Mouse (Mus musculus) myocyte (in vitro differentiated cells): ENCODE data around the gene Inhbe. TPM values are rescaled to one million over a fixed set of nuclear protein-coding genes. Genes with fewer than 3 reads are reported as not detected.

ENCODE experiments used
- H3K27me3 ChIP-seq: one replicate; pipeline ENCODE4 v1.6.1; 2011; ENCODE audit not compliant: control insufficient read depth, insufficient read depth, insufficient read length
- H3K36me3 ChIP-seq: one replicate; pipeline ENCODE4 v1.6.1; 2011; ENCODE audit not compliant: control insufficient read depth, insufficient read depth
- H3K4me2 ChIP-seq: one replicate; pipeline ENCODE4 v1.6.1; 2011; ENCODE audit warnings: low read depth, control low read depth
- H3K4me3 ChIP-seq: one replicate; pipeline ENCODE4 v1.5.1; 2011; ENCODE audit warnings: mild to moderate bottlenecking, control low read depth, moderate library complexity
- H3K79me2 ChIP-seq: one replicate; pipeline ENCODE4 v1.6.1; 2011; ENCODE audit not compliant: control insufficient read depth, insufficient read depth
- H3ac ChIP-seq: one replicate; pipeline ENCODE4 v1.6.1; 2011; ENCODE audit not compliant: control insufficient read depth, insufficient read length
- CEBPB ChIP-seq: IDR thresholded peaks from 2 replicates; pipeline ENCODE4 v1.6.1; 2011; ENCODE audit warnings: mild to moderate bottlenecking, moderate library complexity; ENCODE audit not compliant: poor library complexity, insufficient read depth, severe bottlenecking
- E2F4 ChIP-seq: IDR thresholded peaks from one replicate; pipeline ENCODE4 v1.6.1; 2011; ENCODE audit warnings: mild to moderate bottlenecking, control low read depth, moderate library complexity; ENCODE audit not compliant: insufficient read depth
- MAX ChIP-seq: IDR thresholded peaks from one replicate; pipeline ENCODE4 v1.6.1; 2011; ENCODE audit warnings: low read depth, mild to moderate bottlenecking, control low read depth
- MYOD1 ChIP-seq, 3 experiments: IDR thresholded peaks; one replicate each; pipeline ENCODE4 v1.6.1; 2011; ENCODE audit warnings: control low read depth in 2 of 3, low read depth in 2 of 3, mild to moderate bottlenecking in 2 of 3, moderate library complexity in 1 of 3; ENCODE audit not compliant: insufficient read length in 2 of 3, control insufficient read depth in 1 of 3
- MYOG ChIP-seq, 3 experiments: IDR thresholded peaks; one replicate each; pipeline ENCODE4 v1.6.1; 2011; ENCODE audit warnings: control low read depth in 2 of 3, low read depth in 2 of 3, mild to moderate bottlenecking in 2 of 3; ENCODE audit not compliant: insufficient read length in 2 of 3, control insufficient read depth in 1 of 3, insufficient read depth in 1 of 3
- POLR2AphosphoS2 ChIP-seq: IDR thresholded peaks from one replicate; pipeline ENCODE4 v1.6.1; 2011; ENCODE audit warnings: low read depth, control low read depth; ENCODE audit not compliant: insufficient read length
- REST ChIP-seq: IDR thresholded peaks from one replicate; pipeline ENCODE4 v1.6.1; 2011; ENCODE audit warnings: mild to moderate bottlenecking, control low read depth, moderate library complexity; ENCODE audit not compliant: insufficient read depth, insufficient read length
- SRF ChIP-seq: IDR thresholded peaks from one replicate; pipeline ENCODE4 v1.6.1; 2011; ENCODE audit warnings: low read depth; ENCODE audit not compliant: control insufficient read depth, insufficient read length
- TCF12 ChIP-seq: IDR thresholded peaks from one replicate; pipeline ENCODE4 v1.6.1; 2011; ENCODE audit warnings: mild to moderate bottlenecking, control low read depth; ENCODE audit not compliant: poor library complexity, insufficient read depth, severe bottlenecking
- TCF3 ChIP-seq: IDR thresholded peaks from one replicate; pipeline ENCODE4 v1.6.1; 2011; ENCODE audit warnings: low read depth, control low read depth; ENCODE audit not compliant: insufficient read length
- USF1 ChIP-seq: IDR thresholded peaks from one replicate; pipeline ENCODE4 v1.6.1; 2011; ENCODE audit warnings: low read depth, mild to moderate bottlenecking, control low read depth, moderate library complexity
- polyA plus RNA-seq: library from polyadenylated mRNA; unstranded; fragments of >200 nt; fragmentation: generic; extraction: Trizol; gene quantifications from one replicate; pipeline ENCODE4 v1.2.1, GENCODE M21; 2012; ENCODE audit warnings: missing spikeins

Inhbe gene
- polyA plus RNA-seq, 1 experiment: 0.10 TPM

GRCm38 (mm10) chr10:127339683-127340576 lies 14.3 kb downstream of the Inhbe start:
- Histone ChIP-seq H3ac (no peak overlapping the region), H3K36me3 (no peaks in the 10 kb centered on the region), H3K4me2 (peak overlapping the region; percentile 100), H3K4me3 (peak overlapping the region; percentile 37), H3K79me2 (no peaks in the 10 kb centered on the region), H3K27me3 (no peaks in the 10 kb centered on the region)
- TF ChIP-seq POLR2AphosphoS2 (no peak), TCF3 (no peak), E2F4 (no peak), SRF (no peak)

DNA sequence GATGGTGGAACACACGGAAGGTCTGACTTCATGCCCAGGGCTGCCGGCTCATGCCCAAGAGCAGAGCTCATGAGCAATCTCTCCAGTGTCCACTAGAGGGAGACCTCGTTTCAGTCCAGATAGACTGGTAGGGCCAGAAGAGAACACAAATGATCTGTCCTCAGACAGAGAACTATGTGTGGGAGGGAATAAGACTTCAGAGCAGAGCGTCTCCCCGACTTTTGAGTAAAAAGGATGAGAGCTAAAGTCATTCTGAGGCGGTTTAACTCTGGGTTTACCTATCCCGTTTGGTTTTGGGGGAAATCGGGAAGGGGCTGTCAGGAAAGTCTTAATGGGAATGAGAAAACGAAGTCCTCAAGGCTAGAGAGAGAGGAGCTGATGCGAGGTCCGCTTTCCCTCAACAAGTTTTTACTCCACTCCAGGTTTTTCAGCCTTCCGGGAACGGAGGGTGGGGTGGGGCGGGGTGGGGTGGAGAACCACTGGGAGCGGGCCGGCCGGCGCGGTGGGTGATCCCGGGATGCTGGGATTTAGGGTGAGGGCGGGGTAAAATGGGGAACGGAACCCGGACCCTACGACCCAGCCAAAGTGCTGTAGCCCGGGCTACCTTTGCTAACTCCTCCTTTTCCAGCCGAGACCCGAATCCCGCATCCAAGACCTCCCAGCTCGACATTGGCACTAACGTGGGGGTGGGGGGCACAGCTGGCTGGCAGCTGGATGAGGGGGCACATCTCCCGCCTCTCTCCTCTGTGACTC lies 15.1 kb downstream of the Inhbe start:
- peak overlapping the region; percentile 37 for H3K4me3 ChIP-seq

GRCm38 (mm10) chr10:127337536-127338099 lies 16.6 kb downstream of the Inhbe start:
- H3K27me3 ChIP-seq: no peaks in the 10 kb centered on the region
- H3K4me2 ChIP-seq: no peak overlapping the region
- no peak overlapping the region for H3ac ChIP-seq

More for the DNA sequence above, 15.1 kb downstream of the Inhbe start:
- no peaks in the 10 kb centered on the region for H3K27me3 ChIP-seq
- no peaks in the 10 kb centered on the region for H3K36me3 ChIP-seq
- no peak for TF ChIP-seq USF1
- TF ChIP-seq MYOG (IDR thresholded peaks at IDR 0.05; ENCODE audit: control insufficient read depth in 1 of 3, insufficient read depth in 1 of 3, insufficient read length in 2 of 3, low read depth in 2 of 3): peak in 1 of 3 experiments; percentile 6
- no peak for TF ChIP-seq MAX
- TF ChIP-seq MYOD1 (IDR thresholded peaks at IDR 0.05; ENCODE audit: control insufficient read depth in 1 of 3, insufficient read length in 2 of 3, low read depth in 2 of 3): peak in 1 of 3 experiments; percentile 36
- H3ac ChIP-seq: no peak overlapping the region
- peak overlapping the region; percentile 100 for H3K4me2 ChIP-seq
- no peaks in the 10 kb centered on the region for H3K79me2 ChIP-seq

GRCm38 (mm10) chr10:127336952-127337351 lies 17.3 kb downstream of the Inhbe start:
- Histone ChIP-seq H3K4me3 (no peak overlapping the region), H3K36me3 (no peaks in the 10 kb centered on the region), H3K27me3 (no peaks in the 10 kb centered on the region), H3K4me2 (no peak overlapping the region), H3K79me2 (no peaks in the 10 kb centered on the region), H3ac (no peak overlapping the region)
- TF ChIP-seq CEBPB (no peak), REST (no peak), SRF (no peak), MYOD1 (IDR thresholded peaks at IDR 0.05; ENCODE audit: control insufficient read depth in 1 of 3, insufficient read length in 2 of 3, low read depth in 2 of 3) (no peak), TCF12 (no peak)

More at GRCm38 (mm10) chr10:127337536-127338099, 16.6 kb downstream of the Inhbe start:
- Histone ChIP-seq H3K36me3 (no peaks in the 10 kb centered on the region), H3K4me3 (no peak overlapping the region), H3K79me2 (no peaks in the 10 kb centered on the region)
- TF ChIP-seq MYOG (IDR thresholded peaks at IDR 0.05; ENCODE audit: control insufficient read depth in 1 of 3, insufficient read depth in 1 of 3, insufficient read length in 2 of 3, low read depth in 2 of 3) (no peak), CEBPB (no peak), SRF (no peak), MAX (no peak), MYOD1 (IDR thresholded peaks at IDR 0.05; ENCODE audit: control insufficient read depth in 1 of 3, insufficient read length in 2 of 3, low read depth in 2 of 3) (no peak), E2F4 (no peak), USF1 (no peak)

- Histone ChIP-seq H3ac (no peak overlapping the region), H3K79me2 (no peaks in the 10 kb centered on the region), H3K4me3 (no peak overlapping the region), H3K4me2 (no peak overlapping the region), H3K27me3 (no peaks in the 10 kb centered on the region), H3K36me3 (no peaks in the 10 kb centered on the region)
- no peak for TF ChIP-seq POLR2AphosphoS2
- no peak for TF ChIP-seq E2F4
- no peak for TF ChIP-seq REST
- TF ChIP-seq USF1: peak; percentile 50
- no peak for TF ChIP-seq TCF3
Measured at GRCm38 (mm10) chr10:127335271-127335670, 18.9 kb downstream of the Inhbe start.
